Mouse (Mus musculus) retina, postnatal 1 day (tissue): Measurements from ENCODE around the gene Naa35.

Experiments used
- DNase-seq: peaks from one replicate; pipeline ENCODE4 v3.0.0-alpha.2; 2012

The Naa35 gene

GRCm38 (mm10) chr13:59639368-59640177 is 54.5 kb downstream of the Naa35 start:
- DNase-seq = no peak

- no peak for DNase-seq
Measured at GRCm38 (mm10) chr13:59640178-59640440, 55.0 kb downstream of the Naa35 start.

GRCm38 (mm10) chr13:59642818-59643217 is 57.8 kb downstream of the Naa35 start:
- no peak for DNase-seq

GRCm38 (mm10) chr13:59645491-59645890 is 60.4 kb downstream of the Naa35 start:
- no peak for DNase-seq

GRCm38 (mm10) chr13:59646674-59647244 is 61.7 kb downstream of the Naa35 start:
- peak; percentile 39 for DNase-seq

- DNase-seq = no peak
Measured at GRCm38 (mm10) chr13:59647484-59647883, 62.4 kb downstream of the Naa35 start.

- DNase-seq = no peak
Measured at GRCm38 (mm10) chr13:59648598-59648997, 63.5 kb downstream of the Naa35 start.

- DNase-seq = no peak
Measured at GRCm38 (mm10) chr13:59649781-59650180, 64.7 kb downstream of the Naa35 start.

- peak; percentile 34 for DNase-seq
Measured at GRCm38 (mm10) chr13:59652651-59653050, 67.6 kb downstream of the Naa35 start.

GRCm38 (mm10) chr13:59653136-59653535 is 68.1 kb downstream of the Naa35 start:
- DNase-seq = no peak

- no peak for DNase-seq
Measured at GRCm38 (mm10) chr13:59654465-59654864, 69.4 kb downstream of the Naa35 start.

- DNase-seq = no peak
Measured at GRCm38 (mm10) chr13:59655718-59656315, 70.8 kb downstream of the Naa35 start.

GRCm38 (mm10) chr13:59656316-59656832 is 71.3 kb downstream of the Naa35 start:
- no peak for DNase-seq

- no peak for DNase-seq
Measured at GRCm38 (mm10) chr13:59656975-59657388, 71.9 kb downstream of the Naa35 start.

GRCm38 (mm10) chr13:59657781-59658180 is 72.7 kb downstream of the Naa35 start:
- no peak for DNase-seq

- DNase-seq = no peak
Measured at GRCm38 (mm10) chr13:59660371-59660770, 75.3 kb downstream of the Naa35 start.

GRCm38 (mm10) chr13:59661387-59661786 is 76.3 kb downstream of the Naa35 start:
- DNase-seq = no peak

GRCm38 (mm10) chr13:59661966-59662365 is 76.9 kb downstream of the Naa35 start:
- DNase-seq = no peak

GRCm38 (mm10) chr13:59663939-59664712 is 79.1 kb downstream of the Naa35 start:
- DNase-seq = no peak

GRCm38 (mm10) chr13:59667763-59668162 is 82.7 kb downstream of the Naa35 start:
- no peak for DNase-seq

GRCm38 (mm10) chr13:59668501-59669093 is 83.5 kb downstream of the Naa35 start:
- DNase-seq = no peak

- DNase-seq = no peak
Measured at GRCm38 (mm10) chr13:59669946-59670345, 84.9 kb downstream of the Naa35 start.

GRCm38 (mm10) chr13:59671521-59671920 is 86.5 kb downstream of the Naa35 start:
- peak; percentile 32 for DNase-seq
